In the genomic region with DNA sequence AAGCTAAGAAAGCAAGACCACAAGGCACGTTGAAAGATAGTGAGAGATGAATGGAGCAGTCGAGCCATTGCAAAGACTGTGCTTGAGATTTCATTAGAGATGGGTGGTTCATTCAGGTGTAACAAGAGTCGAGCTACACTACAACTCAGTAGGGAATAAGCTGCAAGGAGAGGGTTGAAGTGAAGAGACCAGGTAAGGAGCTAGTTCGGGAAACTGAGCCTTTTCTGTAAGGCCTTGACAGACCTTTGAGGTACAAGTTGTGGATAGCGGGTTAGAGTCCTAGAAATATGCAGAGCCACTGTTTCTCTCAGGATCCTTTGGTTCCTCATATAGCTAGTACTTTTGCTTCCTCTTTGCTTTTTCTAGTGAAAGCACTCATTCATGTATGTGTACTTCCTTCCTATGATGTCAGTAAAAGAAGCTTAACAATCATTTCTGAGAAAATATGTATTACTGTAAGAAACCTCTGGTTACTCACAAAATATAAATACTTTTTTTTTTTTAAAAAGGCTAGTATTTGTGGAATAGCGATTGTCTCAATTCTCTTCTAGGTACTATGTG, we compare ENCODE assay signal across 36 mouse cellular contexts. TPM values are rescaled to one million over a fixed set of nuclear protein-coding genes. Genes with fewer than 3 reads are reported as not detected.
DNase-seq lines count a peak whose midpoint lies in the region; ATAC-seq and TF ChIP-seq lines count a peak whose summit lies in the region.
"Had no signal": no experiment of that assay in that cellular context is flagged by ENCODE, and none has a peak within 500 bp of the region (broad histone marks: within the 10 kb centered on the region; RNA-seq: fewer than 3 reads in every experiment).

No protein-coding gene starts in this region.

- no peaks in the 10 kb centered on the region for H3K9me3 ChIP-seq in lung, postnatal 0 days (ENCODE audit: low read length)
- H3K9me3 ChIP-seq: embryonic facial prominence, embryonic 12.5 days; heart, embryonic 10.5 days; hindbrain, embryonic 15.5 days; intestine, embryonic 15.5 days; limb, embryonic 12.5 days; liver, embryonic 15.5 days; neural tube, embryonic 13.5 days had no signal

- TF ChIP-seq CTCF in lung, postnatal 0 days (IDR thresholded peaks at IDR 0.05): no peak

- no peak overlapping the region for H3K4me3 ChIP-seq in lung, postnatal 0 days (ENCODE audit: low read depth, low read length)
- H3K4me3 ChIP-seq: embryonic facial prominence, embryonic 12.5 days; erythroblast, embryonic 14.5 days; heart, embryonic 10.5 days; hindbrain, embryonic 15.5 days; intestine, embryonic 15.5 days; layer of hippocampus, adult 2 months; limb, embryonic 12.5 days; liver, embryonic 15.5 days; myocyte; neural tube, embryonic 13.5 days had no signal

- no peak overlapping the region for H3K4me2 ChIP-seq in lung, postnatal 0 days (replicated peaks; ENCODE audit: low read depth, low read length)
- H3K4me2 ChIP-seq: embryonic facial prominence, embryonic 12.5 days; hindbrain, embryonic 15.5 days; intestine, embryonic 15.5 days; limb, embryonic 12.5 days; liver, embryonic 15.5 days; neural tube, embryonic 13.5 days had no signal

- H3K27ac ChIP-seq in lung, postnatal 0 days (ENCODE audit: low read length): no peak overlapping the region
- H3K27ac ChIP-seq: embryonic facial prominence, embryonic 12.5 days; heart, embryonic 10.5 days; hindbrain, embryonic 15.5 days; intestine, embryonic 15.5 days; layer of hippocampus, adult 2 months; limb, embryonic 12.5 days; liver, embryonic 15.5 days; neural tube, embryonic 13.5 days had no signal

- no peaks in the 10 kb centered on the region for H3K36me3 ChIP-seq in lung, postnatal 0 days (ENCODE audit: insufficient read depth, low read length)
- H3K36me3 ChIP-seq: embryonic facial prominence, embryonic 12.5 days; heart, embryonic 10.5 days; hindbrain, embryonic 15.5 days; intestine, embryonic 15.5 days; limb, embryonic 12.5 days; liver, embryonic 15.5 days; neural tube, embryonic 13.5 days had no signal

- WGBS in lung, postnatal 0 days: 79% methylated on average over 6 of the region's 6 CpGs

- no peaks in the 10 kb centered on the region for H3K4me1 ChIP-seq in lung, postnatal 0 days (ENCODE audit: insufficient read depth, low read depth, low read length)
- H3K4me1 ChIP-seq: embryonic facial prominence, embryonic 12.5 days; heart, embryonic 10.5 days; hindbrain, embryonic 15.5 days; intestine, embryonic 15.5 days; limb, embryonic 12.5 days; liver, embryonic 15.5 days; neural tube, embryonic 13.5 days had no signal

- peak; percentile 17 for DNase-seq in lung, postnatal 0 days (ENCODE audit: low spot score)
- no peak for DNase-seq in lung, postnatal 4 days
- DNase-seq in c-Kit-positive CD71-positive TER-119-positive erythroid progenitor cells, embryonic 14.5 days (ENCODE audit: low spot score): no peak
- DNase-seq in cerebellum, adult 18-20 months: no peak
- DNase-seq in urinary bladder, postnatal 14 days (ENCODE audit: low spot score): no peak
- DNase-seq: adrenal gland, postnatal 25 days; cerebellum, adult 11 months; cerebellum, postnatal 14 days; heart, postnatal 4 days; kidney, adult 9 months; kidney, postnatal 14 days; layer of hippocampus, postnatal 36 days; lung, postnatal 10 days; midbrain, embryonic 14.5 days; thymus, postnatal 25 days had no signal

- TF ChIP-seq EP300 in lung, postnatal 0 days (IDR thresholded peaks at IDR 0.05): no peak

- H3K9ac ChIP-seq in lung, postnatal 0 days (replicated peaks; ENCODE audit: low read depth): no peak overlapping the region
- H3K9ac ChIP-seq: embryonic facial prominence, embryonic 12.5 days; hindbrain, embryonic 15.5 days; intestine, embryonic 15.5 days; limb, embryonic 12.5 days; liver, embryonic 15.5 days; neural tube, embryonic 13.5 days had no signal

- no peaks in the 10 kb centered on the region for H3K27me3 ChIP-seq in lung, postnatal 0 days (replicated peaks; ENCODE audit: insufficient read depth, low read length)
- H3K27me3 ChIP-seq: embryonic facial prominence, embryonic 12.5 days; hindbrain, embryonic 15.5 days; intestine, embryonic 15.5 days; limb, embryonic 12.5 days; liver, embryonic 15.5 days; neural tube, embryonic 13.5 days had no signal

- ATAC-seq in lung, postnatal 0 days: no peak
- peak; percentile 77 for ATAC-seq in CD4-positive, CD25-positive, alpha-beta regulatory T cell, adult 4 months
- ATAC-seq in hematopoietic stem cell, adult 5-6 weeks (replicated peaks in 1 of 2; ENCODE audit: insufficient read depth in 1 of 2, low FRiP score in 2 of 2, low TSS enrichment in 1 of 2, low read depth in 1 of 2, poor library complexity in 2 of 2, severe bottlenecking in 2 of 2): peak; percentile 77 to 82
- peak; percentile 92 for ATAC-seq in neutrophil, adult 5-6 weeks (ENCODE audit: extremely low read depth, insufficient number of reproducible peaks, low FRiP score, poor library complexity, severe bottlenecking)
- ATAC-seq: forebrain, embryonic 14.5 days; intestine, embryonic 15.5 days had no signal

RNA-seq across cellular contexts. Expression of a gene that starts 33.0 kb away (rescaled TPM):
- not detected in 2 replicates for polyA plus RNA-seq in lung, postnatal 0 days (2015; fragmentation: Nextera tagmentation; extraction: Ambion mirVana)
- not detected for polyA plus RNA-seq in CD4-positive, CD25-positive, alpha-beta regulatory T cell, adult 4 months (2017; shearing (Covaris generic))
- total RNA-seq in hematopoietic stem cell, adult 5-6 weeks (2017): not detected in 2 replicates
- total RNA-seq in neutrophil, adult 5-6 weeks (2017): not detected in 2 replicates
- total RNA-seq: adrenal gland, postnatal 25 days; gastrocnemius, adult 8-10 months; heart, postnatal 4 days; layer of hippocampus, postnatal 36 days; left cerebral cortex, postnatal 14 days; megakaryocyte-erythroid progenitor cell, adult 5-6 weeks had no signal
- polyA plus RNA-seq: C2C12; embryonic facial prominence, embryonic 12.5 days; erythroblast, embryonic 14.5 days; forebrain, embryonic 14.5 days; frontal cortex, adult 2 months; gonadal fat pad, adult 2 months; hindbrain, embryonic 15.5 days; intestine, embryonic 15.5 days; limb, embryonic 12.5 days; liver, embryonic 15.5 days; midbrain, embryonic 14.5 days; neural tube, embryonic 13.5 days; stomach, embryonic 14.5 days had no signal
